Mouse (Mus musculus) MEL (cell line): ENCODE measurements around the gene Pipox. TPM values are rescaled to one million over a fixed set of nuclear protein-coding genes. Genes with fewer than 3 reads are reported as not detected.

Experiments used
- DNase-seq: peaks from one replicate; pipeline ENCODE4 v3.0.0; 2011; ENCODE audit warnings: low read depth, low spot score
- H3K27ac ChIP-seq: 2 replicates; pipeline ENCODE4 v1.5.1; 2012; ENCODE audit warnings: low read depth, mild to moderate bottlenecking, control low read depth, low read length, moderate library complexity; ENCODE audit not compliant: control insufficient read depth
- H3K27me3 ChIP-seq, 2 experiments: fragments of 150-350 bp in 1 of 2; sonication (generic) in 1 of 2; 2 replicates each; pipeline ENCODE4 v1.6.1; 2012; ENCODE audit warnings: low read length in 2 of 2, mild to moderate bottlenecking in 2 of 2, improper control_type of control experiment in 1 of 2, moderate library complexity in 1 of 2; ENCODE audit not compliant: insufficient read depth in 2 of 2, control insufficient read depth in 1 of 2
- H3K36me3 ChIP-seq, 2 experiments: 2 replicates each; pipeline ENCODE4 v1.6.1; 2012 to 2014; ENCODE audit warnings: low read length in 2 of 2, improper control_type of control experiment in 1 of 2, inconsistent platforms in 1 of 2, mild to moderate bottlenecking in 1 of 2; ENCODE audit not compliant: insufficient read depth in 2 of 2, control insufficient read depth in 1 of 2
- H3K4me1 ChIP-seq, 2 experiments: fragments of 150-350 bp in 1 of 2; sonication (generic) in 1 of 2; 2 replicates each; pipeline ENCODE4 v1.6.1; 2012; ENCODE audit warnings: low read length in 2 of 2, improper control_type of control experiment in 1 of 2, mild to moderate bottlenecking in 1 of 2; ENCODE audit not compliant: insufficient read depth in 2 of 2, control insufficient read depth in 1 of 2
- H3K4me3 ChIP-seq, 2 experiments: fragments of 150-350 bp in 1 of 2; sonication (generic) in 1 of 2; 2 replicates each; pipeline ENCODE4 v1.5.1; 2012; ENCODE audit warnings: low read depth in 2 of 2, low read length in 2 of 2, mild to moderate bottlenecking in 2 of 2, moderate library complexity in 2 of 2, control low read depth in 1 of 2, improper control_type of control experiment in 1 of 2; ENCODE audit not compliant: control insufficient read depth in 1 of 2, insufficient read depth in 1 of 2
- H3K79me2 ChIP-seq: 2 replicates; pipeline ENCODE4 v1.6.1; 2012; ENCODE audit warnings: mild to moderate bottlenecking, low read length, moderate library complexity; ENCODE audit not compliant: control insufficient read depth, poor library complexity, insufficient read depth
- H3K9ac ChIP-seq: 2 replicates; pipeline ENCODE4 v1.6.1; 2012; ENCODE audit warnings: low read depth, mild to moderate bottlenecking, control low read depth, low read length, moderate library complexity; ENCODE audit not compliant: control insufficient read depth, poor library complexity, severe bottlenecking
- H3K9me3 ChIP-seq: fragments of 150-350 bp; sonication (generic); replicated peaks from 2 replicates; pipeline ENCODE4 v1.6.1; 2012; ENCODE audit warnings: mild to moderate bottlenecking, low read length, improper control_type of control experiment, moderate library complexity; ENCODE audit not compliant: insufficient read depth
- BHLHE40 ChIP-seq: IDR thresholded peaks from 2 replicates; pipeline ENCODE4 v1.6.1; 2012; ENCODE audit warnings: low read depth, mild to moderate bottlenecking, inconsistent platforms, low read length, improper control_type of control experiment, borderline replicate concordance
- CHD1 ChIP-seq: IDR thresholded peaks from 2 replicates; pipeline ENCODE4 v1.6.1; 2012; ENCODE audit warnings: low read depth, mild to moderate bottlenecking, inconsistent platforms, low read length, improper control_type of control experiment
- CHD2 ChIP-seq: IDR thresholded peaks from 2 replicates; pipeline ENCODE4 v1.6.1; 2011; ENCODE audit warnings: low read length, improper control_type of control experiment
- CTCF ChIP-seq, 3 experiments: IDR thresholded peaks in 2 of 3; conservative IDR thresholded peaks in 1 of 3; 2 replicates each; pipeline ENCODE4 v1.5.1; 2011 to 2012; ENCODE audit warnings: low read length in 3 of 3, low read depth in 2 of 3, mild to moderate bottlenecking in 2 of 3, improper control_type of control experiment in 1 of 3, inconsistent platforms in 1 of 3, mixed read lengths in 1 of 3, moderate library complexity in 1 of 3; ENCODE audit not compliant: control insufficient read depth in 1 of 3, insufficient read depth in 1 of 3, poor library complexity in 1 of 3, severe bottlenecking in 1 of 3
- E2F4 ChIP-seq: IDR thresholded peaks from 2 replicates; pipeline ENCODE4 v1.6.1; 2011; ENCODE audit warnings: low read depth, low read length, improper control_type of control experiment, borderline replicate concordance
- ELF1 ChIP-seq: IDR thresholded peaks from 2 replicates; pipeline ENCODE4 v1.6.1; 2014; ENCODE audit warnings: low read depth, mild to moderate bottlenecking, inconsistent platforms, low read length, improper control_type of control experiment, moderate library complexity
- ETS1 ChIP-seq: IDR thresholded peaks from 2 replicates; pipeline ENCODE4 v1.6.1; 2012; ENCODE audit warnings: low read depth, mild to moderate bottlenecking, inconsistent platforms, low read length, improper control_type of control experiment, moderate library complexity
- GABPA ChIP-seq: IDR thresholded peaks from 2 replicates; pipeline ENCODE4 v1.6.1; 2012; ENCODE audit warnings: low read depth, mild to moderate bottlenecking, inconsistent platforms, low read length, improper control_type of control experiment, moderate library complexity
- HCFC1 ChIP-seq: IDR thresholded peaks from 2 replicates; pipeline ENCODE4 v1.6.1; 2012; ENCODE audit warnings: low read depth, mild to moderate bottlenecking, inconsistent platforms, low read length, improper control_type of control experiment, moderate library complexity
- MAFK ChIP-seq: IDR thresholded peaks from 2 replicates; pipeline ENCODE4 v1.6.1; 2011; ENCODE audit warnings: low read depth, mild to moderate bottlenecking, low read length, improper control_type of control experiment, borderline replicate concordance
- MAX ChIP-seq: IDR thresholded peaks from 2 replicates; pipeline ENCODE4 v1.6.1; 2011; ENCODE audit warnings: low read length, improper control_type of control experiment
- MAZ ChIP-seq: IDR thresholded peaks from 2 replicates; pipeline ENCODE4 v1.6.1; 2012; ENCODE audit warnings: low read depth, mild to moderate bottlenecking, inconsistent platforms, low read length, improper control_type of control experiment
- MEF2A ChIP-seq: IDR thresholded peaks from 2 replicates; pipeline ENCODE4 v1.6.1; 2014; ENCODE audit warnings: low read depth, mild to moderate bottlenecking, inconsistent platforms, low read length, improper control_type of control experiment; ENCODE audit not compliant: poor library complexity, insufficient replicate concordance, severe bottlenecking; ENCODE audit errors: extremely low read depth
- MYC ChIP-seq: IDR thresholded peaks from 2 replicates; pipeline ENCODE4 v1.6.1; 2011; ENCODE audit warnings: low read depth, mild to moderate bottlenecking, low read length, improper control_type of control experiment, moderate library complexity
- NELFE ChIP-seq: IDR thresholded peaks from 2 replicates; pipeline ENCODE4 v1.6.1; 2011; ENCODE audit warnings: low read depth, low read length, improper control_type of control experiment
- POLR2AphosphoS2 ChIP-seq: IDR thresholded peaks from 2 replicates; pipeline ENCODE4 v1.6.1; 2011; ENCODE audit warnings: low read length, improper control_type of control experiment
- SMC3 ChIP-seq: IDR thresholded peaks from 2 replicates; pipeline ENCODE4 v1.6.1; 2011; ENCODE audit warnings: low read depth, low read length, improper control_type of control experiment
- TAL1 ChIP-seq: IDR thresholded peaks from 2 replicates; pipeline ENCODE4 v1.6.1; 2012; ENCODE audit warnings: mild to moderate bottlenecking, inconsistent platforms, low read length, moderate library complexity, mixed read lengths
- TCF12 ChIP-seq: IDR thresholded peaks from 2 replicates; pipeline ENCODE4 v1.6.1; 2014; ENCODE audit warnings: low read depth, mild to moderate bottlenecking, inconsistent platforms, low read length, improper control_type of control experiment, moderate library complexity
- UBTF ChIP-seq: IDR thresholded peaks from 2 replicates; pipeline ENCODE4 v1.6.1; 2012; ENCODE audit warnings: low read depth, mild to moderate bottlenecking, inconsistent platforms, low read length, improper control_type of control experiment, moderate library complexity, borderline replicate concordance; ENCODE audit not compliant: insufficient read depth
- USF1 ChIP-seq: IDR thresholded peaks from 2 replicates; pipeline ENCODE4 v1.6.1; 2014; ENCODE audit warnings: low read depth, mild to moderate bottlenecking, inconsistent platforms, low read length, improper control_type of control experiment, moderate library complexity
- USF2 ChIP-seq, 2 experiments: IDR thresholded peaks; 2 replicates each; pipeline ENCODE4 v1.6.1; 2011 to 2012; ENCODE audit warnings: improper control_type of control experiment in 2 of 2, low read length in 2 of 2, borderline replicate concordance in 1 of 2, inconsistent platforms in 1 of 2, low read depth in 1 of 2, mild to moderate bottlenecking in 1 of 2; ENCODE audit not compliant: insufficient read depth in 1 of 2
- ZC3H11A ChIP-seq: IDR thresholded peaks from 2 replicates; pipeline ENCODE4 v1.6.1; 2012; ENCODE audit warnings: low read depth, mild to moderate bottlenecking, inconsistent platforms, low read length, improper control_type of control experiment
- ZKSCAN1 ChIP-seq: IDR thresholded peaks from 2 replicates; pipeline ENCODE4 v1.6.1; 2012; ENCODE audit warnings: low read depth, mild to moderate bottlenecking, inconsistent platforms, low read length, improper control_type of control experiment, moderate library complexity
- ZMIZ1 ChIP-seq: IDR thresholded peaks from 2 replicates; pipeline ENCODE4 v1.6.1; 2012; ENCODE audit warnings: low read depth, mild to moderate bottlenecking, inconsistent platforms, low read length, improper control_type of control experiment, moderate library complexity
- ZNF384 ChIP-seq: IDR thresholded peaks from 2 replicates; pipeline ENCODE4 v1.6.1; 2012; ENCODE audit warnings: low read depth, mild to moderate bottlenecking, inconsistent platforms, low read length, improper control_type of control experiment
- polyA plus RNA-seq, 2 experiments: library from polyadenylated mRNA; stranded (reverse) in 1 of 2; unstranded in 1 of 2; fragments of >175 nt in 1 of 2; fragments of >200 nt in 1 of 2; gene quantifications; 2 replicates each; pipeline versions ENCODE4 v1.2.1 to v1.2.4; 2012; ENCODE audit warnings: low replicate concordance in 2 of 2, low read depth in 1 of 2; ENCODE audit not compliant: insufficient read length in 2 of 2, insufficient read depth in 1 of 2, missing spikeins in 1 of 2
- total RNA-seq: library from RNA; depleted of rRNA; stranded (reverse); fragments of 300-350 nt; gene quantifications from 2 replicates; pipeline ENCODE4 v1.2.3, GENCODE M21; 2012

Gene Pipox
- total and polyA plus RNA-seq, 3 experiments = not detected

GRCm38 (mm10) chr11:77908468-77908867, 14.6 kb upstream of the Pipox start:
- Histone ChIP-seq H3K36me3 (peaks cover 0 to 3% of the 10 kb centered on the region in 2 experiments; a peak in 1 of 4 replicates), H3K4me1 (peaks cover 0 to 4% of the 10 kb centered on the region in 2 experiments; a peak in 1 of 4 replicates), H3K27ac (no peak overlapping the region), H3K27me3 (peaks cover 36 to 42% of the 10 kb centered on the region in 2 experiments), H3K9ac (no peak overlapping the region), H3K4me3 (no peak overlapping the region), H3K79me2 (no peaks in the 10 kb centered on the region), H3K9me3 (no peaks in the 10 kb centered on the region)
- TF ChIP-seq CTCF (IDR thresholded peaks at IDR 0.05 in 2 of 3, conservative IDR thresholded peaks at IDR 0.05 in 1 of 3; ENCODE audit: control insufficient read depth in 1 of 3, insufficient read depth in 1 of 3, low read depth in 2 of 3, low read length in 3 of 3, poor library complexity in 1 of 3, severe bottlenecking in 1 of 3) (no peak), ZC3H11A (no peak), ZKSCAN1 (no peak), SMC3 (no peak), MAZ (no peak), HCFC1 (no peak), MYC (no peak), MAX (no peak), UBTF (no peak), GABPA (no peak), USF2 (IDR thresholded peaks at IDR 0.05; ENCODE audit: borderline replicate concordance in 1 of 2, insufficient read depth in 1 of 2, low read depth in 1 of 2, low read length in 2 of 2) (no peak), ZMIZ1 (no peak), MAFK (no peak), ETS1 (no peak)
- peak; percentile 34 for DNase-seq

GRCm38 (mm10) chr11:77906747-77907174, 12.9 kb upstream of the Pipox start:
- Histone ChIP-seq H3K4me3 (no peak overlapping the region), H3K27me3 (peaks cover 35 to 45% of the 10 kb centered on the region in 2 experiments), H3K9me3 (no peaks in the 10 kb centered on the region), H3K36me3 (peaks cover 0 to 3% of the 10 kb centered on the region in 2 experiments; a peak in 1 of 4 replicates), H3K9ac (no peak overlapping the region), H3K79me2 (no peaks in the 10 kb centered on the region), H3K4me1 (peaks cover 0 to 4% of the 10 kb centered on the region in 2 experiments; a peak in 1 of 4 replicates)
- no peak for DNase-seq
- TF ChIP-seq HCFC1 (no peak), TCF12 (no peak), TAL1 (no peak), GABPA (no peak), ELF1 (no peak), POLR2AphosphoS2 (no peak), E2F4 (no peak), CHD1 (no peak), BHLHE40 (no peak), MAFK (no peak), CHD2 (no peak), MYC (no peak), USF1 (no peak), ETS1 (no peak), MAX (no peak), MEF2A (no peak), NELFE (no peak), ZNF384 (no peak)
- TF ChIP-seq, all 39 proteins: peak for 0
- H3K27ac ChIP-seq = no peak overlapping the region
